Mouse (Mus musculus) B cell, adult 2 months (primary cell): ENCODE measurements at regions not wholly inside any gene's neighbourhood (a gene's known extent, or its start where the extent isn't known, plus 50 kb on each side); places are given as distances from the start of the nearest gene placed in this dataset.

Experiments
- DNase-seq, 2 experiments: peaks; one replicate each; pipeline ENCODE4 v3.0.0; 2022

- DNase-seq, result no peak
These were observed 180.5 kb upstream of the Dlk1 start for GRCm38 (mm10) chr12:109272101-109272500.

- peak; percentile 64 to 68 for DNase-seq
These were observed 137.8 kb upstream of the Dlk1 start for GRCm38 (mm10) chr12:109314850-109315249.

DNA sequence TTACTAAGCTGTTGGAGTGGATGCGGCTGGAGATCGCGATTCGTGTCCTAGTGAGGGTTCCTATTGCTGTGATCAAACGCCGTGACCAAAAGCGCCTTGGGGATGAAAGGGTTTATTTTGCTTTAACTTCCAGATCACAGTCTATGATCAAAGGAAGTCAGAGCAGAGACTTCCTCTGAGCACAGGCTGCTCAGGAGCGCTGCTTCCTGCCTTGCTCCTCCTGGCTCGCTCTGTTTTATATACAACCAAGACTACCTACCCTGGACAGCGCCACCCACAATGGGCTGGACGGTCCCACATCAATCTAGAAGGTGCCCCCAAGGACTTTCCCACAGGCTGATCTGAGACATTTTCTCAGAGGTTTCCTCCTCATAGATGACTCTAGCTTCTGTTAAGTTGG is 126.6 kb upstream of the Dlk1 start:
- DNase-seq, result no peak

GRCm38 (mm10) chr12:109371327-109371726 is 81.3 kb upstream of the Dlk1 start:
- no peak for DNase-seq

- no peak for DNase-seq
These were observed 66.8 kb upstream of the Dlk1 start for GRCm38 (mm10) chr12:109385794-109386193.

DNA sequence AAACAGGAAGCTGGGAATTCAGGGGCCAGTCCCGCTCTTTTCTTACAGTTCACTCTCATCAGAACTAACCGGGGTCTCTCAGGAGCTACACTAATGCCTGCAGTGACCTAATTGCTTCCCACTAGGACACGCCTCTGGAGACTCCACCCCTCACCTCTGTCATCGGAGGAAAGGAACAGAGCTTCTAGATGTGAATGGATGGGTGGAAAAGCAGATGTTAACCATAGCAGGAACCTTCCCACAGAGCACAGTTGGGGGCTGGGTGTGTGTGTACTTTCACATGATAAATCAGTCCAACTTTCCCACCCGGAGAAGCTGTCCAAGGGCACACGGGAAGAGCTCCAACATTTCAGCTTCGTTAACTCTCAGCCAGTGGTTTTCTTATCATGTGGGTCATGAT is 63.8 kb upstream of the Dlk1 start:
- no peak for DNase-seq

DNA sequence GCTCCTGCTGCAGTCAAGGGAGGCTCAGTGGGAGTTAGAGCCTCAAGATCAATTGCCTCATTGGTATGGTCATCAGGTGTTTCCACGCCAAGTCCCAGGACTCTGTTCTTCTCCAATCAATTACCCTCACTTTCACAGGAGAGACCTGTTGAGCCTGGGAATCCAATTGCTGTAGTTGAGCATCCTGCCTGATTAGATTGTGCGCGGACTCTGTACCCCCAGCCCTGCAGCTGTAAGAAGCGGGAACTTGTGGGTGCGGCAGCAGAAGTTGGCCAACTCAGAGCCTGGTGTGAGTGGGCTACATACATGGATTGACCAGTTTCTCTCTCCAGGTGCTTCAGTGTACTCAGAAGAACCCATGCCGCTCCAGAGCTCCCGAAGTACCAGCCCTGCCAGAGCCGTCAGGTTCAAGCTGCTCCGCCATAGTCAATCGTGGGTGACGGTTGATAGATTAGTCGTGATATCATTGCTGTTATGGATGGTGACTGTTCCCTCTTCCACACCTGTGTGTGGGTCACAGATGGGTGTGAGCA is 62.2 kb upstream of the Dlk1 start:
- no peak for DNase-seq

DNA sequence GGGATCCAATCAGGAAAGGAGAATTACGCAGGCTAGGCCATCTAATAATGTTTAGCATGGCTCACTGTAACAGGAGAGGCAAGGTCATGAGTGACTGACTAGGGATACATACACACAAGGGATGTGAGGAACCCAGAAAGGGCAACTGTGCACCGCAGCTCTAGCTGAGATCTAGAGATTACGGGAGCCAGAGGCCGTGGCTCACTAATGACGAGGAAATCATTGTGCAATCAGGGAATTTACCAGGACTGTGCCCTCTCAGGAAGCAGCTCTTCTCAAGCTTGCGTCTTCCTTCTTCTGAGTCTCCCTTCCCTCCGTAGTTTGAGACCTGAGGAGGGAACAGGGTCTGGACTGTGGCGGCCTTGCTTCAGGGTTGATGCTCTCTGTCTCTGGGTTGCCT is 61.6 kb upstream of the Dlk1 start:
- no peak for DNase-seq

- DNase-seq, result no peak
These were observed 59.3 kb upstream of the Dlk1 start for GRCm38 (mm10) chr12:109393326-109393725.

GRCm38 (mm10) chr12:109393795-109394194 is 58.8 kb upstream of the Dlk1 start:
- peak; percentile 79 to 80 for DNase-seq

DNA sequence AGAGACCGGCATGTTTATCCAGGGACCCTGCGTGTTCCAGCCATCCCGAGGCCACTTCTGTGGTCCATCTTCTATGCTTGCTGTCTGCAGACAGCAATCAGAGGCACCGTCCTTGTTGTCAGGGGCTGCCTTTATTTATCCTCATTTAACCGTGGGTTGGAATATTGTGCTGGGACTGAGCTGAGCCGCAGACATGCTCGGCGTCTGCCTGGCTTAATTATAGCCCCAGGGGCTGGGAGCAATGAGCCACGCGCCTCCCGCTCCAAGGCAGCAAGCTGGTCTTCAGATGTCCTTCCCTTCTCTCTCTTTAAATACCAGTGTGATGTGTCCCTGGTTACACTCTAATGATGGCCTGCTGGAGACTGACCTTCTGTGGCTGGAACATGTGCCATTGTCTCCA is 58.2 kb upstream of the Dlk1 start:
- DNase-seq, result no peak

GRCm38 (mm10) chr12:109396614-109397013 is 56.0 kb upstream of the Dlk1 start:
- DNase-seq, result no peak

DNA sequence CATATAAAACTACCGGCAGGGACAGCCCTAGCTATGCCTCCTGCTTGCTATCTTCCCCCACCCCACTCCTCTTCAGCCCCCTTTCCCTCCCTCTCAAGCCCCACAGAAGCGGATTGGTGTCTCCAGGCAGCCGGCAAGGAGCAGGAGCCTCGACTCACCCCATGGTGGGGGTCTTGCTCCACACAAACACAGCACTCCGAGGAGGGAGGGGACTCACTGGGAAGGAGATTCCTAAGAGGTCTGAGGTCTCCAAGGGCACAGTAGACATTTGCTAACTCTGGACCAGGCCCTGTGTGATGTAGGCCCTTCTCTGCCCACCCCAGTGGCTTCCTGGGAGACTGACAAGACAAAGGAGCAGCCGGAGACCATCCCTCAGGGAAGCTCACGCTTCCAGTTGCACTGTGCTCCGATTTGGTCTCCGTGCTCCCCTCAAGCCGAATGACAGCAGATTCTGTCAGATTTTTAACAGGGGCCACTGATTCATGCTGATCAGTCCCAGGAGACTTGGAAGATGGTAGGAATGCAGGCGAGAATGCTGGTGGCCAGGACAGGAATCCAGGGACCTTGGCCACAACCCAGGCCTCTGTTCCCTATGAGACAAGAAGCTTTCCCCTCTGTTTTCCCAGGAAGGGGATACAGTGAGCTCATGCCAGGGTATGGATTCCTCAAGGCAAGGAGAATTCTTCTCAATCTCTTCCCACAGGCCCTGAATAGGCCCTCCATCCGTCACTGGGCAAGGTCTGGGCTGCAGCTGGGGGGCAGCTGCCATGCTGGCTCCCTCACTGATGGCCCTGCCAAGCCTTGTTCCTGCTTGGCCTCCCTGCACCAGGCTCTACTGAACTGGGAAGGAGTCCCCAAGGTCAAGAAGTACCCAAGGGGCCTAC is 55.2 kb upstream of the Dlk1 start:
- DNase-seq, result no peak

DNA sequence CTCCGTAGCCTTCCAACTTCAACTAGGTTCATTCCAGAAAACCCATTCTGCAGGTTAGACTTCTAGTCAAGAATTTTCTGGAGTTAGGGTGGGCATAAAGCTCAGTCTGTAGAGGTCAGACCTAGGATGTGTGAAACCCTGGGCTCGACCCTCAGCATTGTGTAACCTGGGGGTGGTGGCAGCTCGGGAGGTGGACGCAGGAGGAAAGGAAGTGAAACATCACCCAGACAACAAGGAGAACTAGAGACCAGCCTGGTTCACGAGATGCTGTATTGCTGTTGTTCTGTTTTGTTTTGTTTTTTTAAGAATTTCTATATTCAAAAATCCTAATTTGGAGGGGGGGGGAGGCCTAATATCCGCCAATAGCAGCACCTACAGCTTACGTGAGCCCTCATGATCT is 54.1 kb upstream of the Dlk1 start:
- DNase-seq, result no peak

DNA sequence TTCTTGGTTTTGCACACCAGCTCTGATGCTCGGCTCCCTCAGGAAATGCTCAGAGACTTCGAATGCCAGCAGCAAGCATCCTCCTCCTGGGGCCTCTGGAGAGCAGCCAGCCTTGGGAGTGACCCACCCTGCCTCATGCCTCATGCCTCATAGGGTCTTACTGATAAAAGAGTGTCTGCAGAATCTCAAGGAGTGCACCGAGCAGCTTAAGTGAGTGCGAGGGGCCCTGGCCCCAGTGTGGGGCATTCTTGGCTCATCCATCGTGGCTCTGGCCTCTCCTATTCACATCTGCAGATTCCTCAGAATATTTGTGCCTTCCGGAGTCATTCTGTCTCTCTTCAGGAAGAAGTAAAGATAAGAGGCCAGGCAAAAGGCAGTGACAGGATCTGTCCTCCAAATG is 53.7 kb upstream of the Dlk1 start:
- DNase-seq, result no peak

DNA sequence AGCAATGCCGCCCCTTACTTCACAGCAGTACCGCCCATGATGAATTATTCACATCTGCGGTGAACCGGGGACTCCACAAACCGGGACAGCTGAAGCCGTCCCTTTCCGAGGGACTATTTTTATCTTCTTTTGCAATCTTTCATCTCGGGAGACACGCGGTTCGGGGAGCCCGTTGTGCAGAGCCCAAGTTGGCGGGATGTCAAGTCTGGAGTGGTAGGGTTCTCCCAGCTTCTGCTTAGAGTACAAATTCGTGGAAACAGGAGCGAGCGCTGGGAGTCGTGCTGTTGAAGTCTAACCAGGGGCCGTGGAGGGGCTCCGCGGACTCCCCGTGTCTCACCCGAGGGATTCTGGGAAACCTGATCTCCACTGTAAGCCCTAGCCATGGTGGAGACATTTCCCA is 53.0 kb upstream of the Dlk1 start:
- DNase-seq, result no peak

DNA sequence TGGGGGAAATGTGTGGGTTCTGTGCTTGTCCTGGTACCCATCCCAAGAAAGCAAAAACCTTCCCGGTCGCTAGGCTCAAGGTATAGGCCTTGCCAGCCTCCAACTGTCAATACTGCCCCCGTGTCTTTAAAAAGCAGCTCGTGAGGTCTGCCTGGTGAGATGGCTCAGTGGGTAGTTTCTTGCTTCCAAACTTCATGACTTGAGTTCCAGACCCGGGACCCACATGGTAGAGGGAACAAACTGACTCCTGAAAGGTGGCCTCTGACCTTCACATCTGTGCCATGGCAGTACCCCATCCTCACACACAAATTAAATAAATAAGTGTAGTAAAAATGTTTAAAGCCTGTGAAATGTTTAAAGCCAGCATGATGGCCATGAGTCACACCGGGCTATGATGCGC is 52.6 kb upstream of the Dlk1 start:
- DNase-seq, result no peak

DNA sequence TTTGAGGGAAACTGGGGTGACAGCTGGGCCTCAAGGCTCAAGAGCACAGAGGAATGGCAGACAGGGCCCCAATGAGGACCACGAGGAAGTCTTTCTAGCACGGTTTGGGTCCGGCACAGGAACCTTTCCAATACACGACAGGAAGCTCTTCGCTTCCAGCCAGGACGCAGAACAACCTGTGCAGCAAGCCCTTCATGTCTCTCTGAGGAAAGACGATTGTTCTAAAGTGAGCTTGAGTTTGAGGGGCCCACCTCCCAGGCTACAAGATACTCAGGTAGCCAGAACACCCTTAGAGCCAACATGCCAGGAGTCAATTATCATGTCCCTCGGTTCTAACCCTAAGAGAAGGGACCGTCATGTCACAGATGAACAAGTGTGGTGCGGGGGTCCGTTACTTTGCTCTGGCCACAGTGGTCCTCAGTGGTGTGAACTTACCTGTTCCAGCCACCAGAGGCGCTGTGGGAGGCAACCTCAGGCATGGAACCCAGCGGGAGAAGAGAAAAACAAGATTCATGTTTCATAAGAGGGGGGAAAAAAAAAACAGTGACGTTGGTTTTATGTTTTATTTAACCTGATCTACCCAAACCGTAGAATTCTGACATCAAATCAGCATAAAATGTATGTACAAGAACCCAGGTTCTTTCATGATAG is 51.6 kb upstream of the Dlk1 start:
- DNase-seq, result peak; percentile 39

DNA sequence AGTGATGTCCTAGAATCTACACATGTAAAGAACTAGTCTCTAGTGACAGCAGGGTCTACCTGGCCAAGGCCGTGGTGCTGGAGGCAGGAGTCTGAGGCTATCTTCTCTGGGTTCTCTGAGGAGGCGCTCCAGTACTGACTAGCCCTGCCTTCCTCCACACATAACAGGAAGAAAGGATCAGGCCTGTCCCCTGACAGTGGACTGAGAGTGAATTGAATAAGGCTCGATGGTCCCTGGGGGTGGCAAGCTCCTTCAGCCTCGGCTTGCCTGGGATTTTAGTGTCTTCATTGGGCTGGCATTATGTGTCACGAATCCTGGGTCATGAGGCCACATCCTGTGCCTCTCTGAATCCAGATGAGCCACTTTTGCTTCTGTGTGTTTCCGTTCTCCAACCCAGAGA is 50.9 kb upstream of the Dlk1 start:
- DNase-seq, result no peak

DNA sequence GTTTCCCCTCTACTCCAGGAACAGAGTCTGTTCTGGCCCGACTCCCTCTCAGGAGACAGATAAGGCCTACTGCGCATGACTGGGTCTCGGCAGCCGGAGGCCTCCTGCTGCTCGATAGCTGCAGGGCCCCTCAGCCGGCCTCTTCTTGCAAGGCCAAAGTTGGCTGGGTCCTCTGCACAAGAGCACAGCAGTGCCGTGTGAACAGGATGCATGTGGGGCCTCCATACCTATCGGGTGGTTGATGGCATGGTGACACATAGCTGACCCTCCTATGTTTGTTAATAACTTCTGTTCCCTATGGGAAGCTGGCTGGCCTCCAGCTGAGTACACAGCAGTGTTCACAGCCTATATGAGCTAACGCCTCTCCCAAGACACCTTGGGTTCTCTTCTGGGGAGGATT is 50.4 kb upstream of the Dlk1 start:
- no peak for DNase-seq
